Mouse (Mus musculus): ENCODE measurements around the gene Tbx3. TPM values are rescaled to one million over a fixed set of nuclear protein-coding genes. Genes with fewer than 3 reads are reported as not detected.
A peak's percentile ranks its signal among the peaks of the same experiment; 100 is the strongest.

The Tbx3 gene
- polyA plus RNA-seq, 1 experiment = 29.8 TPM

GRCm38 (mm10) chr5:119672984-119673600 lies 2.6 kb downstream of the Tbx3 start:
- Histone ChIP-seq H3K4me1 (ENCODE audit: control insufficient read depth, insufficient read depth, low read length) (no peaks in the 10 kb centered on the region), H3K36me3 (ENCODE audit: control insufficient read depth, insufficient read depth, low read length, poor library complexity, severe bottlenecking) (peaks cover 38% of the 10 kb centered on the region), H3K27ac (ENCODE audit: insufficient read depth, low read length) (no peak overlapping the region), H3K4me3 (ENCODE audit: low read depth, low read length) (peak overlapping the region; percentile 61), H3K27me3 (ENCODE audit: control insufficient read depth, insufficient read depth, low read length, poor library complexity, severe bottlenecking) (no peaks in the 10 kb centered on the region; the same call in 1 of the 2 replicates), H3K9ac (ENCODE audit: low read depth, poor library complexity, severe bottlenecking) (peak overlapping the region; percentile 84), H3K9me3 (replicated peaks; ENCODE audit: control insufficient read depth, insufficient read depth, low read length, poor library complexity, severe bottlenecking) (no peaks in the 10 kb centered on the region)
- TF ChIP-seq POLR2A (IDR thresholded peaks at IDR 0.05; ENCODE audit: insufficient read depth, low read length) (no peak), EP300 (IDR thresholded peaks at IDR 0.05; ENCODE audit: insufficient read depth, low read depth, low read length) (no peak), CTCF (IDR thresholded peaks at IDR 0.05; ENCODE audit: low read depth, low read length) (no peak)

- Histone ChIP-seq H3K9me3 (replicated peaks; ENCODE audit: control insufficient read depth, insufficient read depth, low read length, poor library complexity, severe bottlenecking) (no peaks in the 10 kb centered on the region), H3K27me3 (ENCODE audit: control insufficient read depth, insufficient read depth, low read length, poor library complexity, severe bottlenecking) (no peaks in the 10 kb centered on the region; the same call in 1 of the 2 replicates), H3K36me3 (ENCODE audit: control insufficient read depth, insufficient read depth, low read length, poor library complexity, severe bottlenecking) (peaks cover 46% of the 10 kb centered on the region), H3K27ac (ENCODE audit: insufficient read depth, low read length) (no peak overlapping the region), H3K4me3 (ENCODE audit: low read depth, low read length) (peak overlapping the region; percentile 38; the same call in 1 of the 2 replicates), H3K4me1 (ENCODE audit: control insufficient read depth, insufficient read depth, low read length) (peaks cover 2% of the 10 kb centered on the region), H3K9ac (ENCODE audit: low read depth, poor library complexity, severe bottlenecking) (peak overlapping the region; percentile 43)
- no peak for TF ChIP-seq EP300 (IDR thresholded peaks at IDR 0.05; ENCODE audit: insufficient read depth, low read depth, low read length)
- TF ChIP-seq POLR2A (IDR thresholded peaks at IDR 0.05; ENCODE audit: insufficient read depth, low read length) = no peak
- no peak for TF ChIP-seq CTCF (IDR thresholded peaks at IDR 0.05; ENCODE audit: low read depth, low read length)
Observed at GRCm38 (mm10) chr5:119673716-119674605, 3.5 kb downstream of the Tbx3 start.

- Histone ChIP-seq H3K4me1 (ENCODE audit: control insufficient read depth, insufficient read depth, low read length) (peaks cover 4% of the 10 kb centered on the region), H3K4me3 (ENCODE audit: low read depth, low read length) (no peak overlapping the region), H3K9ac (ENCODE audit: low read depth, poor library complexity, severe bottlenecking) (peak overlapping the region; percentile 43), H3K27me3 (ENCODE audit: control insufficient read depth, insufficient read depth, low read length, poor library complexity, severe bottlenecking) (no peaks in the 10 kb centered on the region; the same call in 1 of the 2 replicates), H3K36me3 (ENCODE audit: control insufficient read depth, insufficient read depth, low read length, poor library complexity, severe bottlenecking) (peaks cover 47% of the 10 kb centered on the region), H3K9me3 (replicated peaks; ENCODE audit: control insufficient read depth, insufficient read depth, low read length, poor library complexity, severe bottlenecking) (no peaks in the 10 kb centered on the region), H3K27ac (ENCODE audit: insufficient read depth, low read length) (no peak overlapping the region)
- TF ChIP-seq EP300 (IDR thresholded peaks at IDR 0.05; ENCODE audit: insufficient read depth, low read depth, low read length) = no peak
- TF ChIP-seq CTCF (IDR thresholded peaks at IDR 0.05; ENCODE audit: low read depth, low read length) = no peak
- no peak for TF ChIP-seq POLR2A (IDR thresholded peaks at IDR 0.05; ENCODE audit: insufficient read depth, low read length)
Observed at GRCm38 (mm10) chr5:119674606-119675330, 4.3 kb downstream of the Tbx3 start.

DNA sequence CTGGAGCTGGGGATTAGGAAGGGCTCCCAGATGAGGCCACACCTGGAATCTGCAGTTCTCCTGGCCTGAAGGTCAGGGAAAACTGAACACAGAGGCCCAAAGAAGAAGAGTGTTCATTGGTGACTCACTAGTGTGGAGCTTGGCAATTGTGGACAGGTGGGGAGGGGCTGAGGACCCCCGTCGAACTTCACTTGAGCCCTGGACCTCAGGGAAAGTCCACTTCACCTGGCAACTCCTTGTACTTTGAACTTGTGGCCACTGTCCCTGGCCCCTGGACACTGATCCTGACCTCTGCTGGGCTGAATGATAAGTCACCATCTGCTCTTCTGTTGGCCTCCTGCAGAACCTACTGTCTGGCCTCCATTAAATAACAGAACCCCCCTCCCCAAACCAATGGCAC lies 5.8 kb downstream of the Tbx3 start:
- TF ChIP-seq POLR2A (IDR thresholded peaks at IDR 0.05; ENCODE audit: insufficient read depth, low read length) (no peak), CTCF (IDR thresholded peaks at IDR 0.05; ENCODE audit: low read depth, low read length) (no peak), EP300 (IDR thresholded peaks at IDR 0.05; ENCODE audit: insufficient read depth, low read depth, low read length) (no peak)
- Histone ChIP-seq H3K27me3 (ENCODE audit: control insufficient read depth, insufficient read depth, low read length, poor library complexity, severe bottlenecking) (no peaks in the 10 kb centered on the region; the same call in 1 of the 2 replicates), H3K36me3 (ENCODE audit: control insufficient read depth, insufficient read depth, low read length, poor library complexity, severe bottlenecking) (peaks cover 52% of the 10 kb centered on the region), H3K4me1 (ENCODE audit: control insufficient read depth, insufficient read depth, low read length) (peaks cover 4% of the 10 kb centered on the region), H3K27ac (ENCODE audit: insufficient read depth, low read length) (no peak overlapping the region), H3K9ac (ENCODE audit: low read depth, poor library complexity, severe bottlenecking) (no peak overlapping the region), H3K4me3 (ENCODE audit: low read depth, low read length) (no peak overlapping the region), H3K9me3 (replicated peaks; ENCODE audit: control insufficient read depth, insufficient read depth, low read length, poor library complexity, severe bottlenecking) (no peaks in the 10 kb centered on the region)

GRCm38 (mm10) chr5:119678516-119678915 lies 8.0 kb downstream of the Tbx3 start:
- Histone ChIP-seq H3K9ac (ENCODE audit: low read depth, poor library complexity, severe bottlenecking) (no peak overlapping the region), H3K36me3 (ENCODE audit: control insufficient read depth, insufficient read depth, low read length, poor library complexity, severe bottlenecking) (peaks cover 60% of the 10 kb centered on the region), H3K4me1 (ENCODE audit: control insufficient read depth, insufficient read depth, low read length) (peaks cover 4% of the 10 kb centered on the region), H3K27me3 (ENCODE audit: control insufficient read depth, insufficient read depth, low read length, poor library complexity, severe bottlenecking) (no peaks in the 10 kb centered on the region), H3K4me3 (ENCODE audit: low read depth, low read length) (no peak overlapping the region), H3K9me3 (replicated peaks; ENCODE audit: control insufficient read depth, insufficient read depth, low read length, poor library complexity, severe bottlenecking) (no peaks in the 10 kb centered on the region), H3K27ac (ENCODE audit: insufficient read depth, low read length) (peak overlapping the region; percentile 23)
- TF ChIP-seq EP300 (IDR thresholded peaks at IDR 0.05; ENCODE audit: insufficient read depth, low read depth, low read length) = no peak
- no peak for TF ChIP-seq CTCF (IDR thresholded peaks at IDR 0.05; ENCODE audit: low read depth, low read length)
- TF ChIP-seq POLR2A (IDR thresholded peaks at IDR 0.05; ENCODE audit: insufficient read depth, low read length) = no peak

Data from ES-Bruce4 (cell line).